Mouse (Mus musculus): ENCODE data around the gene Msl1. TPM values are rescaled to one million over a fixed set of nuclear protein-coding genes. Genes with fewer than 3 reads are reported as not detected.

Gene Msl1
- total and polyA plus RNA-seq, 2 experiments from 2014 or later = 25.0 to 77.7 TPM

DNA sequence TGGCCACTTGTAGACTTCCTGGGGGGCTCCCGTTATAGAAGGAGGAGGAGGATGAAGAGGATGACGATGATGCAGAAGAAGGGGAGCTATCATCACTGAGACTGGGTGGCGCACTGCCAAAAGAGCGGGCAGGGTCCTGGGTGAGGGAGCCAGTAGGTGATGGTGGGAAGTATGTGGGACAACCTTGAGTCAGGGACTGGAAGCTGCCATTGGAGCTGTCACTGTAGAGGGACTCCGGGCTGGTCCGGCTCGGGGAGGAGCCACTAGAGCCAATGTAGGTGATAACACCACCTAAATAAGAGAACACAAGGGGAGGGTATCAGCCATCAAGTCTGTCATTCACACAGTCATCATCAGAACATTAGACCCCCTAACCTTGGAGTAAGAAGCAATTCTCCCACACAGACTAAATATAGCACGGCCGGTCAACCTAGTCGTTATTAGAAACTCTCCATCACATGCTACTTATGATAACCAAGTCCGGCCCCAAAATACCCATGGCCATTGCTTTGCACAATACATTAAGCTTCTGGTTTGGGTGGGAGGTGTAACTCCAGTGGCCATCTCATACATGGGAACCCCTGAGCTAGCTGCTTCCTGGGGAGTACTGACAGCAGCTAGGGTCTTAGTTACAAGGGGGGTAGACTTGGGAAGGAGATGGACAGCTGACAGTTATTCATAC, 23.3 kb upstream of the Msl1 start:
- H3K4me1 ChIP-seq (ENCODE audit: insufficient read depth, low read length) = peaks cover 37% of the 10 kb centered on the region
- DNase-seq (ENCODE audit: low spot score) (no peak), ATAC-seq (no peak)
- H3K27ac ChIP-seq = no peak overlapping the region
- TF ChIP-seq CTCF (IDR thresholded peaks at IDR 0.05; ENCODE audit: low read depth) = no peak
- H3K27me3 ChIP-seq (ENCODE audit: insufficient read depth, low read length) = no peaks in the 10 kb centered on the region
- peak overlapping the region; percentile 76 for H3K4me2 ChIP-seq (ENCODE audit: low read depth, low read length)
- H3K4me3 ChIP-seq (ENCODE audit: low read length) = no peak overlapping the region
- 91% methylated on average over 11 of the region's 11 CpGs for WGBS
- H3K9me3 ChIP-seq (ENCODE audit: low read length) = no peaks in the 10 kb centered on the region
- H3K36me3 ChIP-seq (ENCODE audit: insufficient read depth, low read length) = peaks cover 33% of the 10 kb centered on the region
- H3K9ac ChIP-seq (replicated peaks; ENCODE audit: low read length) = no peak overlapping the region

DNA sequence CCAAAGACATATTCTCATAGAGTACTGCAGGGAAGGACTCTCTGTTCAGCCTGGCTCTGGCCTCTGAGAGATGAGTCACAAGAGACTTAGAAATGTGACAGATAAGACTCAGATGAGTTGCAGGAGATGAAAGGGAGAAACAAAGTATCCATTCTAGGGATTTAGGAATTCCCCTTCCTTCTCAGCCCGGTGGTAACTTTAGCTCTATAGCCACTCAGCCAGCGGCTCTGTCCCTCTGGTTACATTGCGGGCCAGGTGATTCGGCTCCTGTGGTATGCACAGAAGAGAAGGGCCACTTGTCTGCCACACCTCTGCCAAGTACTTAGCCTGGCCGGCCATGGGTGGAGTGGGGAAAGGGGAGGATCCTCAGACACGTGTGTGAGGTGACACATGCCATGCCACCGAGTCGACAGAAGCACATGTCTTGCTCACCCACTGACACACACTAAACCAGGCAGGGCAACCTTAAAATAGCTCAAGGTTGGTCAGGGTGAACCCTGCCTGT, 22.6 kb upstream of the Msl1 start:
- Histone ChIP-seq H3K4me1 (ENCODE audit: insufficient read depth, low read length) (peaks cover 34% of the 10 kb centered on the region), H3K27me3 (ENCODE audit: insufficient read depth, low read length) (no peaks in the 10 kb centered on the region), H3K4me2 (ENCODE audit: low read depth, low read length) (peak overlapping the region; percentile 76), H3K27ac (peak overlapping the region; percentile 84; the same call in 1 of the 2 replicates), H3K9ac (replicated peaks; ENCODE audit: low read length) (no peak overlapping the region), H3K36me3 (ENCODE audit: insufficient read depth, low read length) (peaks cover 33% of the 10 kb centered on the region), H3K4me3 (ENCODE audit: low read length) (peak overlapping the region; percentile 42), H3K9me3 (ENCODE audit: low read length) (no peaks in the 10 kb centered on the region)
- DNase-seq (ENCODE audit: low spot score) (no peak), ATAC-seq (no peak)
- 71% methylated on average over 8 of the region's 8 CpGs for WGBS
- no peak for TF ChIP-seq CTCF (IDR thresholded peaks at IDR 0.05; ENCODE audit: low read depth)

DNA sequence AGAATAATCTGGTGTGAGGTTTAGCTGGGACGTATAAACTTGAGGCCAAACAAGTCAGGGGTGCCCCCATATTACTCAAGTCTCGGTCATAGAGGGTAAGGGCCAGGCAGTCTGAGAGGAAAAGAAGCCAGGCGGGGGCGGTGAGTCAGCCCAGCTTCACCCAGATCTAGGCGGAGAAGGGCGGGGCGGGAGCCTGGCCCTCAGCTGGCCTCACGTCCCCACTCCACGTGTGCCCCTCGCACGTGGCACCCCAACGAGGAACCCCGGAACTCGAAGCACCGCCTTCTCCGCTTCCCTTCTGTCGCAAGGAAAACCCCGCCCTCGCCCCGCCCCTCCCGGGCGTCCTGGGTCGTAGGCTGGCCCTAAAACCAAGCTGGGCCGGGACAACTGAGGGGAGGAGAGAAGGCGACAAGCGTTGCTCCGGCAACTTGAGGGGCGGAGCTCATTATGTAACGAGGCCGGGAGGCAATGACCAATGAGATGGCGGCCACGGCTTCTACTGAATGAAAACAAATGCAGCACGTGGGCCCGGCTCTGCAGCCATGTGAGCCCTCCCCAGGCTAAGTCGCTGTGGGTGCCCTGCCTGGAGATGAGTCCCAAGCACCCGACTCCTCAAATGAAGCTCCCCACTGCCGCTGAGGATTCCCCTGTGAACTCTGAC, 21.6 kb upstream of the Msl1 start:
- Histone ChIP-seq H3K27me3 (ENCODE audit: insufficient read depth, low read length) (no peaks in the 10 kb centered on the region), H3K4me3 (ENCODE audit: low read length) (peak overlapping the region; percentile 42), H3K4me1 (ENCODE audit: insufficient read depth, low read length) (peaks cover 30% of the 10 kb centered on the region), H3K9ac (replicated peaks; ENCODE audit: low read length) (peak overlapping the region; percentile 59; the same call in 1 of the 2 replicates), H3K36me3 (ENCODE audit: insufficient read depth, low read length) (peaks cover 24% of the 10 kb centered on the region), H3K27ac (peak overlapping the region; percentile 84; the same call in 1 of the 2 replicates), H3K4me2 (ENCODE audit: low read depth, low read length) (peak overlapping the region; percentile 76), H3K9me3 (ENCODE audit: low read length) (no peaks in the 10 kb centered on the region)
- ATAC-seq = peak; percentile 85
- no peak for TF ChIP-seq CTCF (IDR thresholded peaks at IDR 0.05; ENCODE audit: low read depth)
- under 1% methylated on average over 36 of the region's 37 CpGs for WGBS
- DNase-seq (ENCODE audit: low spot score) = peak; percentile 95

DNA sequence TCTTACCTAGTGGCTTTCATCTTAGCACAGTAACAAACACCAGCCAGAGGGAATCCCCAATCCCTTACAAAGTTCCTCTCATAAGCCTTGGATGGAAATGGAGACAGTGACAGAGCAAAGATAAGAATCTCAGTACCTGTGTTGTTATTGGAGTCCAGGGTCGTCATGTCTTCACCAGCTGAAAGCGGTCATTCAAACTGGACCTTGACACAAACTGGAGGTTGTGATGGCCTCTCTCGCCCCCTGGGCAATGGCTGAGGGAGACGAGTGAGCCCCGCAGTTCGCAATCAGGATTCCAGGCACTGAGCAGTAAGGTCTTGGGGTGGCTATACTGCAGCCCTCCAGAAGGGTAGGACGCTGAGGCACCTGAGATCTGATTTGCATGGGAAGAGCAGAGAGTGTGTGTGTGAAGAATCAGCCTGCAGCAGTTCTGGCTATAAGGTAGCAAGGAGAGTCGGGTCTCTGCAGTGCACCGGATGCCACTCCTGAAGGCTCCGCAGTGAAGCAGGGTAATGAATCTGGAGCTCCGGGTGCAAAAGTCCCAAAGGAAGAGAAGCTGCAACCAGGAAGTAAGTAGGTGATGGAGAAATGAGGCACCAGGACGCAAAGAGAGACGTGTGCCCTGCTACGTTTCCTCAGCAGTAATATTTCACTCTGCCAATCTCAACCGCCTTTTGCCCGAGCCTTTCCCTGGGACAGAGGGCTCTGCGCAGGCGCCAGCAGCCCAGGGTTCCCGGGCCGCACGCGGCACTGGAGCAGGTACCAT, 20.6 kb upstream of the Msl1 start, which contains the start of gene Nr1d1:
Gene Nr1d1, minus strand, starts transcription at position 752 of the 766 bp plus-strand sequence.
- DNase-seq (ENCODE audit: low spot score) (no peak), ATAC-seq (no peak; the same call in none of the 2 replicates)
- peaks cover 30% of the 10 kb centered on the region for H3K4me1 ChIP-seq (ENCODE audit: insufficient read depth, low read length)
- H3K9ac ChIP-seq (replicated peaks; ENCODE audit: low read length) = peak within 1 kb of the TSS; percentile 59
- peak; percentile 9; the same call in 1 of the 2 replicates for TF ChIP-seq CTCF (IDR thresholded peaks at IDR 0.05; ENCODE audit: low read depth)
- no peaks in the 10 kb centered on the region for H3K27me3 ChIP-seq (ENCODE audit: insufficient read depth, low read length)
- H3K9me3 ChIP-seq (ENCODE audit: low read length) = no peaks in the 10 kb centered on the region
- H3K4me3 ChIP-seq (ENCODE audit: low read length) = peak within 1 kb of the TSS; percentile 42
- H3K4me2 ChIP-seq (ENCODE audit: low read depth, low read length) = peak within 1 kb of the TSS; percentile 76
- H3K36me3 ChIP-seq (ENCODE audit: insufficient read depth, low read length) = peaks cover 16% of the 10 kb centered on the region; the same call in 1 of the 2 replicates
- peak within 1 kb of the TSS; percentile 84 for H3K27ac ChIP-seq
- 1% methylated on average over 22 of the region's 22 CpGs for WGBS

GRCm38 (mm10) chr11:98775348-98776051, 19.8 kb upstream of the Msl1 start:
- Histone ChIP-seq H3K36me3 (ENCODE audit: insufficient read depth, low read length) (peaks cover 9% of the 10 kb centered on the region; the same call in 1 of the 2 replicates), H3K4me3 (ENCODE audit: low read length) (peak overlapping the region; percentile 42), H3K4me1 (ENCODE audit: insufficient read depth, low read length) (peaks cover 30% of the 10 kb centered on the region), H3K27ac (peak overlapping the region; percentile 84), H3K27me3 (ENCODE audit: insufficient read depth, low read length) (no peaks in the 10 kb centered on the region), H3K9me3 (ENCODE audit: low read length) (no peaks in the 10 kb centered on the region), H3K9ac (replicated peaks; ENCODE audit: low read length) (no peak overlapping the region; the same call in 1 of the 2 replicates), H3K4me2 (ENCODE audit: low read depth, low read length) (peak overlapping the region; percentile 76)
- 0 out of 2 replicates have a peak, but pooled peaks have one; percentile 16 for TF ChIP-seq CTCF (IDR thresholded peaks at IDR 0.05; ENCODE audit: low read depth)
- ATAC-seq (peak; percentile 90), DNase-seq (ENCODE audit: low spot score) (peak; percentile 98)
- WGBS = 6% methylated on average over 15 of the region's 15 CpGs

All from hindbrain, postnatal 0 days (tissue).